Mouse (Mus musculus) neural tube, embryonic 11.5 days (tissue): ENCODE measurements around the gene Abcg4. TPM values are rescaled to one million over a fixed set of nuclear protein-coding genes. Genes with fewer than 3 reads are reported as not detected.

Experiments
- ATAC-seq: fragments of 200-750 bp; cut with Nextera tagmentation; 2 replicates; pipeline ENCODE4 v1.8.0; 2017; ENCODE audit warnings: moderate number of reproducible peaks, mild to moderate bottlenecking, moderate TSS enrichment, moderate library complexity; ENCODE audit not compliant: insufficient read depth, low FRiP score, low TSS enrichment
- DNase-seq: peaks from one replicate; pipeline ENCODE4 v3.0.0-alpha.2; 2015; ENCODE audit warnings: low spot score
- H3K27ac ChIP-seq: fragments of 300-500 bp; sonication (generic); 2 replicates; pipeline ENCODE4 v1.5.1; 2014; ENCODE audit warnings: low read depth, mild to moderate bottlenecking, low read length
- H3K27me3 ChIP-seq: fragments of 300-500 bp; sonication (generic); 2 replicates; pipeline ENCODE4 v1.6.1; 2014; ENCODE audit warnings: mild to moderate bottlenecking, low read length, mixed read lengths; ENCODE audit not compliant: control insufficient read depth, insufficient read depth
- H3K36me3 ChIP-seq: fragments of 300-500 bp; sonication (generic); 2 replicates; pipeline ENCODE4 v1.6.1; 2014; ENCODE audit warnings: mild to moderate bottlenecking, low read length, moderate library complexity, mixed read lengths; ENCODE audit not compliant: control insufficient read depth, insufficient read depth
- H3K4me1 ChIP-seq: fragments of 300-500 bp; sonication (generic); 2 replicates; pipeline ENCODE4 v1.6.1; 2014; ENCODE audit warnings: low read length, mixed read lengths; ENCODE audit not compliant: control insufficient read depth, insufficient read depth
- H3K4me2 ChIP-seq: fragments of 300-500 bp; sonication (generic); 2 replicates; pipeline ENCODE4 v1.6.1; 2014; ENCODE audit warnings: low read depth, mild to moderate bottlenecking, moderate library complexity
- H3K4me3 ChIP-seq: fragments of 300-500 bp; sonication (generic); 2 replicates; pipeline ENCODE4 v1.5.1; 2014; ENCODE audit warnings: low read depth, low read length
- H3K9ac ChIP-seq: fragments of 300-500 bp; sonication (generic); 2 replicates; pipeline ENCODE4 v1.6.1; 2014; ENCODE audit warnings: mild to moderate bottlenecking, low read length
- H3K9me3 ChIP-seq: fragments of 300-500 bp; sonication (generic); 2 replicates; pipeline ENCODE4 v1.6.1; 2016; ENCODE audit warnings: low read length; ENCODE audit not compliant: control insufficient read depth
- WGBS: fragments of 180-500 bp; shearing (Covaris S2); extraction: QIAGEN DNeasy Blood & Tissue Kit; methylation state at CpG from one replicate; pipeline ENCODE4 v1.1.7; 2014; 5-methylcytosine and 5-hydroxymethylcytosine counted together
- polyA plus RNA-seq: library from polyadenylated mRNA; unstranded; fragments of >200 nt; fragmentation: Nextera tagmentation; extraction: Ambion mirVana; gene quantifications from 2 replicates; pipeline ENCODE4 v1.2.1, GENCODE M21; 2014

The Abcg4 gene
- polyA plus RNA-seq, 1 experiment from 2014 or later = 4.5 TPM

GRCm38 (mm10) chr9:44254508-44255135, 33.8 kb downstream of the Abcg4 start:
- ATAC-seq = no peak
- Histone ChIP-seq H3K4me3 (no peak overlapping the region), H3K27ac (no peak overlapping the region)

GRCm38 (mm10) chr9:44253441-44253840, 35.0 kb downstream of the Abcg4 start:
- no peak overlapping the region for H3K9ac ChIP-seq
- no peak overlapping the region for H3K4me3 ChIP-seq
- no peak for ATAC-seq
- no peaks in the 10 kb centered on the region for H3K9me3 ChIP-seq
- DNase-seq = no peak
- 84% methylated on average over 6 of the region's 6 CpGs for WGBS
- no peak overlapping the region for H3K4me2 ChIP-seq
- no peak overlapping the region for H3K27ac ChIP-seq
- H3K4me1 ChIP-seq = peaks cover 11% of the 10 kb centered on the region
- no peaks in the 10 kb centered on the region for H3K36me3 ChIP-seq
- H3K27me3 ChIP-seq = no peaks in the 10 kb centered on the region

More at GRCm38 (mm10) chr9:44254508-44255135, 33.8 kb downstream of the Abcg4 start:
- H3K4me2 ChIP-seq = no peak overlapping the region
- H3K4me1 ChIP-seq = peaks cover 11% of the 10 kb centered on the region
- H3K9me3 ChIP-seq = no peaks in the 10 kb centered on the region
- no peaks in the 10 kb centered on the region for H3K27me3 ChIP-seq
- DNase-seq = no peak
- WGBS = 13% methylated on average over 5 of the region's 5 CpGs
- no peak overlapping the region for H3K9ac ChIP-seq
- no peaks in the 10 kb centered on the region for H3K36me3 ChIP-seq

GRCm38 (mm10) chr9:44251314-44251713, 37.1 kb downstream of the Abcg4 start, which contains the start of gene Pdzd3:
TSS of gene Pdzd3 (minus strand) at chr9:44251471.
- DNase-seq = no peak
- Histone ChIP-seq H3K27ac (no peak within 1 kb of the TSS), H3K4me3 (no peak within 1 kb of the TSS), H3K36me3 (no peaks in the 10 kb centered on the region), H3K4me1 (peaks cover 11% of the 10 kb centered on the region), H3K27me3 (no peaks in the 10 kb centered on the region), H3K9me3 (no peaks in the 10 kb centered on the region), H3K4me2 (no peak within 1 kb of the TSS), H3K9ac (no peak within 1 kb of the TSS)
- no peak for ATAC-seq
- WGBS = 81% methylated on average over 10 of the region's 10 CpGs

GRCm38 (mm10) chr9:44250445-44250844, 38.0 kb downstream of the Abcg4 start:
- no peak overlapping the region for H3K4me2 ChIP-seq
- no peaks in the 10 kb centered on the region for H3K27me3 ChIP-seq
- H3K36me3 ChIP-seq = no peaks in the 10 kb centered on the region
- WGBS = 52% methylated on average over 4 of the region's 4 CpGs
- H3K27ac ChIP-seq = no peak overlapping the region
- no peak overlapping the region for H3K4me3 ChIP-seq
- ATAC-seq = no peak
- DNase-seq = no peak
- no peaks in the 10 kb centered on the region for H3K9me3 ChIP-seq
- no peak overlapping the region for H3K9ac ChIP-seq
- H3K4me1 ChIP-seq = peaks cover 11% of the 10 kb centered on the region

GRCm38 (mm10) chr9:44249181-44250146, 39.0 kb downstream of the Abcg4 start:
- Histone ChIP-seq H3K9me3 (no peaks in the 10 kb centered on the region), H3K27me3 (no peaks in the 10 kb centered on the region), H3K9ac (no peak overlapping the region), H3K4me3 (no peak overlapping the region), H3K4me1 (peaks cover 3% of the 10 kb centered on the region), H3K36me3 (no peaks in the 10 kb centered on the region), H3K27ac (no peak overlapping the region), H3K4me2 (no peak overlapping the region)
- DNase-seq (peak; percentile 62), ATAC-seq (no peak; the same call in 1 of the 2 replicates)
- 44% methylated on average over 26 of the region's 26 CpGs for WGBS

GRCm38 (mm10) chr9:44247907-44248306, 40.5 kb downstream of the Abcg4 start:
- ATAC-seq = no peak
- Histone ChIP-seq H3K4me1 (no peaks in the 10 kb centered on the region), H3K27me3 (no peaks in the 10 kb centered on the region), H3K9me3 (no peaks in the 10 kb centered on the region), H3K4me3 (no peak overlapping the region), H3K4me2 (no peak overlapping the region), H3K9ac (no peak overlapping the region), H3K36me3 (no peaks in the 10 kb centered on the region), H3K27ac (no peak overlapping the region)
- WGBS = 81% methylated on average over 6 of the region's 6 CpGs
- DNase-seq = no peak

- 45% methylated on average over 2 of the region's 2 CpGs for WGBS
- no peak for DNase-seq
- no peaks in the 10 kb centered on the region for H3K36me3 ChIP-seq
- ATAC-seq = no peak
- H3K4me1 ChIP-seq = no peaks in the 10 kb centered on the region
- no peaks in the 10 kb centered on the region for H3K27me3 ChIP-seq
- no peak overlapping the region for H3K4me3 ChIP-seq
- H3K4me2 ChIP-seq = no peak overlapping the region
- no peak overlapping the region for H3K27ac ChIP-seq
- H3K9ac ChIP-seq = no peak overlapping the region
- no peaks in the 10 kb centered on the region for H3K9me3 ChIP-seq
Observed at GRCm38 (mm10) chr9:44243621-44244020, 44.8 kb downstream of the Abcg4 start.

- H3K4me1 ChIP-seq = no peaks in the 10 kb centered on the region
- no peak overlapping the region for H3K4me3 ChIP-seq
- no peaks in the 10 kb centered on the region for H3K27me3 ChIP-seq
- DNase-seq (no peak), ATAC-seq (no peak)
- H3K9ac ChIP-seq = no peak overlapping the region
- WGBS = 80% methylated on average over 9 of the region's 9 CpGs
- H3K4me2 ChIP-seq = no peak overlapping the region
- H3K9me3 ChIP-seq = no peaks in the 10 kb centered on the region
- H3K27ac ChIP-seq = no peak overlapping the region
- H3K36me3 ChIP-seq = no peaks in the 10 kb centered on the region
Observed at GRCm38 (mm10) chr9:44241418-44241817, 47.0 kb downstream of the Abcg4 start.
